Mouse (Mus musculus) bone marrow, adult 2 months (tissue): ENCODE data around the gene Tifa.

Experiments
- CTCF ChIP-seq: fragments of 200-500 bp; IDR thresholded peaks from 2 replicates; pipeline ENCODE4 v1.5.1; 2011; ENCODE audit warnings: low read length, control low read depth; ENCODE audit not compliant: control insufficient read depth, insufficient read depth
- POLR2A ChIP-seq: fragments of 200-500 bp; IDR thresholded peaks from 2 replicates; pipeline ENCODE4 v1.6.1; 2011; ENCODE audit warnings: low read depth, mild to moderate bottlenecking, control low read depth, low read length, borderline replicate concordance; ENCODE audit not compliant: control insufficient read depth

DNA sequence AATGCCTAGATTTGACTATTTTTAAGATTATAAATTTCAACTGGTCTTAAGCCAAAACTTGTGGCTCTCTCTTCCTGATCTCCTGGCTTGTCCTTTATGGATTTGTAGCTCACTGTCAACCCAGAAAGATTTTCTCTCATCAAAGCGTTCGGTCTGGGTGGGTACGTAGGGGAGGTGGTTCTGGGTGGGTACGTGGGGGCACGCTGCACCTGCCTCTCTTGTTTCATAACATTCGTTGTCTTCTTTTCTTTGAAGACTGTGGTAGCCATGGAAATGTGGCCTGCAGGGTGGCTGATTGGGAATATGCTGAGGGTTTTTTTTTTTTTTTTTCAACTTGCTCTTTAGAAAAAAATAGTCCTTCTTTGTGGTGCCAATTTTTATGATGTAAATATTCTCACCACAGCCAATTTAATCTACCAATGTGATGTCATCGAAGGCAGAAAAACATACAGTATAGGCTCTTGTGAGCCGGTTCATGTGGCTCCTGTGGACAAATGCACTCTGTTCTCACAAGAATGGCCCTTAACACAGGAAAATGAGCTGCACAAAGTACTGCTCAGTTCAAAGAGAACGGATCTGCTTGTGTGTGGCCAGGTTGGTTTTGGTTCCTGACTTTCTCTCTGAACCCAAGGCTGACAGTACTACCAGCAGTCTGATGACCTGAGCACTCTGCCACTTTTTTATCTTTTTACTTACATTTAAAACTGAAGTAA is 78.6 kb downstream of the Tifa start:
- TF ChIP-seq POLR2A (no peak), CTCF (no peak)
